Mouse (Mus musculus): ENCODE results near the gene Ftl1. TPM values are rescaled to one million over a fixed set of nuclear protein-coding genes. Genes with fewer than 3 reads are reported as not detected.

Ftl1 gene
- polyA plus RNA-seq, 1 experiment from 2014 or later, result 8,262 TPM

DNA sequence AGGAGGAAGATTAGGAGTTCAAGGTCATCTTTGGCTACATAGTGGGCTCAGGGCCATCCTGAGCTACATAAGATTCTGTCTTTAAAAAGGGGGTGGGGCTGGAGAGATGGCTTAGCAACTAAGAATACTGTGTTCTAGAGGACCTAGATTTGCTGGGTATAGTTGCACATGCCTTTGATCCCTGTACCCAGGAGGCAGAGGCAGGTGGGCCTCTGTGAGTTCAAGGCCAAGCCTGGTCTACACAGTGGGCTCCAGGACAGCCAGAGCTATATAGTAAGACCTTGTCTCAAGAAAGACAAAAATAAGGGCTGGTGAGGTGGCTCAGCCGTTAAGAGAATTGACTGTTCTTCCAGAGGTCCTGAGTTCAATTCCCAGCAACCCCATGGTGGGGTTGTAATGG is 9.7 kb downstream of the Ftl1 start:
- Histone ChIP-seq H3K27ac (no peak overlapping the region), H3K4me2 (no peak overlapping the region)

GRCm38 (mm10) chr7:45447325-45447990 is 12.2 kb downstream of the Ftl1 start:
- WGBS (ENCODE audit: insufficient replicate concordance), result 18% methylated on average over 11 of the region's 11 CpGs
- H3K27me3 ChIP-seq, result no peaks in the 10 kb centered on the region
- peaks cover 29% of the 10 kb centered on the region for H3K4me1 ChIP-seq (replicated peaks)
- H3K9ac ChIP-seq, result peak overlapping the region; percentile 26
- peak; percentile 55 for ATAC-seq (ENCODE audit: low read depth)
- H3K9me3 ChIP-seq (replicated peaks), result no peaks in the 10 kb centered on the region
- H3K4me2 ChIP-seq, result peak overlapping the region; percentile 51
- no peak for DNase-seq
- 0 out of 2 replicates have a peak, but pooled peaks cover 7% of the 10 kb centered on the region for H3K36me3 ChIP-seq
- 0 out of 2 replicates have a peak overlapping the region, but pooled peaks have one; percentile 1 for H3K27ac ChIP-seq
- peak overlapping the region; percentile 10 for H3K4me3 ChIP-seq (replicated peaks)

More for the DNA sequence above, 9.7 kb downstream of the Ftl1 start:
- Histone ChIP-seq H3K36me3 (0 out of 2 replicates have a peak, but pooled peaks cover 11% of the 10 kb centered on the region), H3K9me3 (replicated peaks) (no peaks in the 10 kb centered on the region), H3K9ac (no peak overlapping the region), H3K4me3 (replicated peaks) (no peak overlapping the region), H3K4me1 (replicated peaks) (peaks cover 29% of the 10 kb centered on the region), H3K27me3 (no peaks in the 10 kb centered on the region)
- DNase-seq (no peak), ATAC-seq (ENCODE audit: low read depth) (no peak)
- 87% methylated on average over 1 of the region's 1 CpGs for WGBS (ENCODE audit: insufficient replicate concordance)

- ATAC-seq (ENCODE audit: low read depth) (no peak), DNase-seq (no peak)
- H3K36me3 ChIP-seq, result 0 out of 2 replicates have a peak, but pooled peaks cover 7% of the 10 kb centered on the region
- H3K9ac ChIP-seq, result no peak overlapping the region
- no peaks in the 10 kb centered on the region for H3K9me3 ChIP-seq (replicated peaks)
- no peak overlapping the region for H3K4me3 ChIP-seq (replicated peaks)
- H3K27ac ChIP-seq, result no peak overlapping the region
- H3K4me2 ChIP-seq, result no peak overlapping the region
- H3K27me3 ChIP-seq, result no peaks in the 10 kb centered on the region
- H3K4me1 ChIP-seq (replicated peaks), result peaks cover 21% of the 10 kb centered on the region
Observed at GRCm38 (mm10) chr7:45446589-45446988, 13.1 kb downstream of the Ftl1 start.

GRCm38 (mm10) chr7:45443526-45444420 is 15.9 kb downstream of the Ftl1 start:
- Histone ChIP-seq H3K4me3 (replicated peaks) (no peak overlapping the region), H3K9me3 (replicated peaks) (no peaks in the 10 kb centered on the region), H3K27ac (no peak overlapping the region), H3K4me2 (no peak overlapping the region), H3K36me3 (0 out of 2 replicates have a peak, but pooled peaks cover 10% of the 10 kb centered on the region), H3K4me1 (replicated peaks) (peaks cover 13% of the 10 kb centered on the region), H3K9ac (no peak overlapping the region), H3K27me3 (no peaks in the 10 kb centered on the region)
- DNase-seq, result no peak
- no peak for ATAC-seq (ENCODE audit: low read depth)
- 47% methylated on average over 22 of the region's 22 CpGs for WGBS (ENCODE audit: insufficient replicate concordance)

GRCm38 (mm10) chr7:45437521-45438276 is 22.0 kb downstream of the Ftl1 start, which contains the start of gene Ruvbl2:
Gene Ruvbl2, minus strand, starts transcription at chr7:45438096.
- no peak within 1 kb of the TSS for H3K27ac ChIP-seq
- 0 out of 2 replicates have a peak, but pooled peaks cover 3% of the 10 kb centered on the region for H3K36me3 ChIP-seq
- H3K4me2 ChIP-seq, result 0 out of 2 replicates have a peak within 1 kb of the TSS, but pooled peaks have one; percentile 6
- H3K9ac ChIP-seq, result no peak within 1 kb of the TSS
- no peaks in the 10 kb centered on the region for H3K27me3 ChIP-seq
- 43% methylated on average over 19 of the region's 19 CpGs for WGBS (ENCODE audit: insufficient replicate concordance)
- no peak for DNase-seq
- peaks cover 38% of the 10 kb centered on the region for H3K4me1 ChIP-seq (replicated peaks)
- H3K4me3 ChIP-seq (replicated peaks), result no peak within 1 kb of the TSS
- no peak for ATAC-seq (ENCODE audit: low read depth)
- H3K9me3 ChIP-seq (replicated peaks), result no peaks in the 10 kb centered on the region

DNA sequence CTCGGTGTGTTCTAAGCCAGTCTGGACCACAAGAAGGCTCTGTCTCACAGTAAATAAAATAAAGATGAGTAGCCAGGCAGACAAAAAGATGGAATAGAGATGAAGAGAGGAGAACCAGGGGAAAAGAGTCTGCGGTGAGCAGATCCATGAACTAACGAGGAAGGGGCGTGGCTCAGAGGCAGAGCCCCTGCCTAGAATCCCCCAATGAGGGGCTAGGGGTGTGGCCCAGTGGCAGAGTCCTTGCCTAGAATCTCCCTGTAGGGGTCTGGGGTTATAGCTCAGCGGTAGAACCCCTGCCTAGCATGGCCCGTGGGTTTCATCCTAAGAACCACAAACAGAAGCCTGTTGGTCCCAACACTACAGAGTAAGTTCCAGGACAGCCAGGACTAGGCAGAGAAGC is 22.6 kb downstream of the Ftl1 start:
- no peaks in the 10 kb centered on the region for H3K9me3 ChIP-seq (replicated peaks)
- DNase-seq, result no peak
- H3K36me3 ChIP-seq, result peaks cover 5% of the 10 kb centered on the region; the same call in 1 of the 2 replicates
- H3K4me2 ChIP-seq, result no peak overlapping the region
- no peaks in the 10 kb centered on the region for H3K27me3 ChIP-seq
- H3K4me3 ChIP-seq (replicated peaks), result no peak overlapping the region
- H3K9ac ChIP-seq, result no peak overlapping the region
- ATAC-seq (ENCODE audit: low read depth), result no peak
- no peak overlapping the region for H3K27ac ChIP-seq
- WGBS (ENCODE audit: insufficient replicate concordance), result 36% methylated on average over 6 of the region's 6 CpGs
- H3K4me1 ChIP-seq (replicated peaks), result peaks cover 44% of the 10 kb centered on the region

- 77% methylated on average over 5 of the region's 5 CpGs for WGBS (ENCODE audit: insufficient replicate concordance)
- H3K9ac ChIP-seq, result no peak overlapping the region; the same call in 1 of the 2 replicates
Observed at GRCm38 (mm10) chr7:45436444-45436843, 23.2 kb downstream of the Ftl1 start.

GRCm38 (mm10) chr7:45435038-45435437 is 24.6 kb downstream of the Ftl1 start:
- H3K27me3 ChIP-seq, result no peaks in the 10 kb centered on the region
- H3K4me3 ChIP-seq (replicated peaks), result peak overlapping the region; percentile 62
- H3K4me2 ChIP-seq, result peak overlapping the region; percentile 95
- peak overlapping the region; percentile 78 for H3K9ac ChIP-seq
- ATAC-seq (ENCODE audit: low read depth) (no peak), DNase-seq (no peak)
- 7% methylated on average over 16 of the region's 16 CpGs for WGBS (ENCODE audit: insufficient replicate concordance)
- peak overlapping the region; percentile 6; the same call in 1 of the 2 replicates for H3K27ac ChIP-seq
- H3K9me3 ChIP-seq (replicated peaks), result no peaks in the 10 kb centered on the region
- H3K4me1 ChIP-seq (replicated peaks), result peaks cover 52% of the 10 kb centered on the region
- peaks cover 23% of the 10 kb centered on the region for H3K36me3 ChIP-seq

More at GRCm38 (mm10) chr7:45436444-45436843, 23.2 kb downstream of the Ftl1 start:
- Histone ChIP-seq H3K4me3 (replicated peaks) (no peak overlapping the region), H3K27me3 (no peaks in the 10 kb centered on the region), H3K4me1 (replicated peaks) (peaks cover 44% of the 10 kb centered on the region), H3K27ac (no peak overlapping the region), H3K4me2 (no peak overlapping the region), H3K36me3 (peaks cover 11% of the 10 kb centered on the region), H3K9me3 (replicated peaks) (no peaks in the 10 kb centered on the region)
- DNase-seq, result no peak
- ATAC-seq (ENCODE audit: low read depth), result no peak

- Histone ChIP-seq H3K27ac (peak within 1 kb of the TSS; percentile 86), H3K9ac (peak within 1 kb of the TSS; percentile 86), H3K9me3 (replicated peaks) (no peaks in the 10 kb centered on the region), H3K4me1 (replicated peaks) (peaks cover 52% of the 10 kb centered on the region), H3K4me3 (replicated peaks) (peak within 1 kb of the TSS; percentile 74), H3K36me3 (peaks cover 29% of the 10 kb centered on the region), H3K27me3 (no peaks in the 10 kb centered on the region), H3K4me2 (peak within 1 kb of the TSS; percentile 95)
- peak; percentile 96 for ATAC-seq (ENCODE audit: low read depth)
- under 1% methylated on average over 45 of the region's 45 CpGs for WGBS (ENCODE audit: insufficient replicate concordance)
- peak; percentile 100 for DNase-seq
Observed at GRCm38 (mm10) chr7:45434203-45435015, 25.3 kb downstream of the Ftl1 start, which contains the start of gene Gys1. Gene Gys1, plus strand, starts transcription at chr7:45434844.

DNA sequence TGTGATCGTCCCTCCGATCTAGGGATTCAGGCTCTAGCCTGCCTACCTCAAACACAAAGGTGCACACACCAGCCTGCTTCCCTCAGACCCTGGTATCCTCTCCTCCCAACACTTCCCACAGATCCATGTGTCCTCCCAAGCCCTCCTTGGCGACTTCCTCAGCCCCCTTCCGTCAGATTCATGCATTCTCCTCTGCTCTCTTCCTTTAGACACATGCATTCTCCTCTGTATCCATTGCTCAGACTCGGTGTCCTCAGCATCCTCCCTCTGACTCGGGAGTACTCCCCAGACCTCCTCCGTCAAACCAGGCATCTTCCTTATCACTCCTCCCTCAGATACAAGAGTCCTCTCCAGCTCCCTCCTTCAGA is 25.9 kb downstream of the Ftl1 start:
- H3K27ac ChIP-seq, result peak overlapping the region; percentile 86
- peak overlapping the region; percentile 95 for H3K4me2 ChIP-seq
- no peaks in the 10 kb centered on the region for H3K27me3 ChIP-seq
- 1% methylated on average over 7 of the region's 7 CpGs for WGBS (ENCODE audit: insufficient replicate concordance)
- no peaks in the 10 kb centered on the region for H3K9me3 ChIP-seq (replicated peaks)
- H3K9ac ChIP-seq, result peak overlapping the region; percentile 86
- no peak for ATAC-seq (ENCODE audit: low read depth)
- no peak for DNase-seq
- peak overlapping the region; percentile 74 for H3K4me3 ChIP-seq (replicated peaks)
- peaks cover 35% of the 10 kb centered on the region for H3K36me3 ChIP-seq
- peaks cover 52% of the 10 kb centered on the region for H3K4me1 ChIP-seq (replicated peaks)

Data from liver, embryonic 13.5 days (tissue).